Mouse (Mus musculus) olfactory bulb, adult 2 months (tissue): ENCODE data around the gene Clrn2. TPM values are rescaled to one million over a fixed set of nuclear protein-coding genes. Genes with fewer than 3 reads are reported as not detected.

ENCODE experiments used
- H3K27ac ChIP-seq: fragments of 200-500 bp; 2 replicates; pipeline ENCODE4 v1.5.1; 2012; ENCODE audit warnings: low read depth, low read length; ENCODE audit not compliant: insufficient read depth
- H3K4me1 ChIP-seq: fragments of 200-500 bp; 2 replicates; pipeline ENCODE4 v1.6.1; 2012; ENCODE audit warnings: low read length; ENCODE audit not compliant: control insufficient read depth, insufficient read depth
- H3K4me3 ChIP-seq: fragments of 200-500 bp; 2 replicates; pipeline ENCODE4 v1.5.1; 2012; ENCODE audit warnings: mild to moderate bottlenecking, low read depth, low read length, moderate library complexity; ENCODE audit not compliant: insufficient read depth
- CTCF ChIP-seq: fragments of 200-500 bp; IDR thresholded peaks from 2 replicates; pipeline ENCODE4 v1.5.1; 2012; ENCODE audit warnings: low read depth, mild to moderate bottlenecking, low read length, moderate library complexity; ENCODE audit not compliant: insufficient read depth
- POLR2A ChIP-seq: fragments of 200-500 bp; IDR thresholded peaks from 2 replicates; pipeline ENCODE4 v1.6.1; 2012; ENCODE audit warnings: mild to moderate bottlenecking, low read depth, low read length, moderate library complexity; ENCODE audit not compliant: insufficient read depth
- WGBS: fragments of 180-500 bp; shearing (Covaris S2); methylation state at CpG from one replicate; pipeline ENCODE4 v1.1.7; 2018; 5-methylcytosine and 5-hydroxymethylcytosine counted together
- polyA plus RNA-seq: library from polyadenylated mRNA; stranded (reverse); fragments of >200 nt; gene quantifications from 2 replicates; pipeline ENCODE4 v1.2.4, GENCODE M21; 2012; ENCODE audit warnings: low replicate concordance; ENCODE audit not compliant: missing spikeins, insufficient read depth, insufficient read length

Clrn2 gene
- polyA plus RNA-seq, 1 experiment: not detected

DNA sequence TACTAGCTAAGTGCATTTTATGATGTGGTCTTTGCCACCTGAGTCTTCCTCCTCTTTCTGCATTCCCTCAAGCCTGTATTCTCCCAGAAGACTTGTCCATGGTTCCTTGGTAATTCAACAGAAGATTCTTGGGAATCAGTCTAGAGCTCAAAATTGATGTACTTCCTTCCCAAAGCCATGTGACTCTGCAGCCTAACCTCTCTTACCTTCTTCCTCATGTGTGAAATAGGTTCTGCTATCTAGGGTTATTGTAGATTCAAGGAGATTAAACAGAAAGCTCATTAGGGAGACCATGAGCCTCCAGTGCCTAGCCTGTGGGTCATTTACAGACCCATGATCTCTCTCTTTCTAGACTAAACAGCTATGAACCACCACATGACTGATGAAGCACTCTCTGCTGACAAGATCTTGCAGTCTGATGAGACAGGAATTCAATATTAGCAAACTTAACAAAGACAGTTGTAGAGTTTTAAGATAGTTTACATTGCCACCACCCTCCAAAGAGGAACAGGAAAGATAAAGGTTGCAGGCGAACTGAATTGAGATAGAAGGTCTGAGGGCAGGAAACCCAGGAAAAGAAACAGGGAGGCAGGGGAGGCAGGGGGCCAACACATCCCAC lies 27.0 kb upstream of the Clrn2 start:
- Histone ChIP-seq H3K4me3 (no peak overlapping the region), H3K27ac (no peak overlapping the region), H3K4me1 (no peaks in the 10 kb centered on the region)
- no peak for TF ChIP-seq POLR2A
- no peak for TF ChIP-seq CTCF
- 91% methylated on average over 1 of the region's 1 CpGs for WGBS

- Histone ChIP-seq H3K4me3 (no peak overlapping the region), H3K27ac (no peak overlapping the region), H3K4me1 (no peaks in the 10 kb centered on the region)
- TF ChIP-seq CTCF (no peak), POLR2A (no peak)
- WGBS: 98% methylated on average over 7 of the region's 7 CpGs
These were observed 25.7 kb upstream of the Clrn2 start for GRCm38 (mm10) chr5:45427891-45428290.

DNA sequence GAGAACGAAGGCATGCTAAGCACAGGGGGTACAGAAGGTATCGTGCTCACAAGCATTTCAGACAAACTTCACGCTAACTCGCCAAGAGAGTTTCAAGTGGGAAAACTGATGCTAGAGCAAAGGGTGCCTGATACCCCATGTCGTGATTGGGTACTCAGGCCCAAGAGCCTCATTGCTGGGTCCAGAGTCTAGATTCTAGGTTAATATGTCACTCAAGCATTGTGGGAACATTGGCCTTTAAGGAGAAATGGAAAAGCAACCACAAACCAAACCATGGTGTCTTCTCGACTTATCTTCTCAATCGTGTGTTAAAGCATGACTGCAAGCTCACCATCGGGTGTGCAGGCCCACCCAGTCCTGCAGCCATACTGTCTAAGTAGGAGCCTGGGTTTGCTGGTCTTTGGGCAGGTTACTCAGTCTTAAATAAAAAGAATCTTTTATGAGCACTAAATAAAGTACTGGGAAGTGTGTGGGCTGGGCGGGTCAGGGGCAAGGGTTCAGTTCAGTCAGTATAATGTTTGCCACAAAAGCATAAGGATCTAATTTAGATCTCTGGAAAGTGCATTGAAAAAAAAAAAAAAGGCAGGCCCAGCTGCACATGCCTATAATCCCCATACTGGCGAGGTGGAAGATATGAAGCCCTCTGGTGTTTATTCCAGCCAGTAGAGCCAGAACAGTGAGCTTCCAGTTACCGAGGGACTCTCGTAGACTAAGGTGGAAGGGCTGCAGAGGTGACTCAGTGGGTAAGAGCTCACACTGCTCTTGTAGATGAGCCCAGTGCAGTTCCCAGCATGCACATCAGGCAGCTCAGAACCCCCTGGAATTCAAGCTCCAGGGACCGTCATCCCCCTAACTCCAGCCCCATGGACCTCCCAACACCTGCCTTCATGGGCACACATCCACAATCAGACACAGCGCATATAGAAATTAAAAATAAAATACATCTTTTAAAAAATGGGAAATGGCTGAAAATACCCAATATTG lies 17.3 kb upstream of the Clrn2 start:
- H3K4me3 ChIP-seq: no peak overlapping the region
- peaks cover 3% of the 10 kb centered on the region for H3K4me1 ChIP-seq
- no peak overlapping the region for H3K27ac ChIP-seq
- 91% methylated on average over 14 of the region's 14 CpGs for WGBS
- TF ChIP-seq POLR2A (no peak), CTCF (no peak)

- H3K4me3 ChIP-seq: no peak overlapping the region
- peaks cover 3% of the 10 kb centered on the region for H3K4me1 ChIP-seq
- WGBS: 65% methylated on average over 4 of the region's 4 CpGs
- no peak for TF ChIP-seq CTCF
- no peak for TF ChIP-seq POLR2A
- H3K27ac ChIP-seq: no peak overlapping the region
These were observed 15.7 kb upstream of the Clrn2 start for GRCm38 (mm10) chr5:45437826-45438225.

- no peak overlapping the region for H3K4me3 ChIP-seq
- WGBS: 78% methylated on average over 8 of the region's 8 CpGs
- peaks cover 3% of the 10 kb centered on the region for H3K4me1 ChIP-seq
- TF ChIP-seq POLR2A: no peak
- TF ChIP-seq CTCF: no peak
- no peak overlapping the region for H3K27ac ChIP-seq
These were observed 15.2 kb upstream of the Clrn2 start for GRCm38 (mm10) chr5:45438301-45438700.

DNA sequence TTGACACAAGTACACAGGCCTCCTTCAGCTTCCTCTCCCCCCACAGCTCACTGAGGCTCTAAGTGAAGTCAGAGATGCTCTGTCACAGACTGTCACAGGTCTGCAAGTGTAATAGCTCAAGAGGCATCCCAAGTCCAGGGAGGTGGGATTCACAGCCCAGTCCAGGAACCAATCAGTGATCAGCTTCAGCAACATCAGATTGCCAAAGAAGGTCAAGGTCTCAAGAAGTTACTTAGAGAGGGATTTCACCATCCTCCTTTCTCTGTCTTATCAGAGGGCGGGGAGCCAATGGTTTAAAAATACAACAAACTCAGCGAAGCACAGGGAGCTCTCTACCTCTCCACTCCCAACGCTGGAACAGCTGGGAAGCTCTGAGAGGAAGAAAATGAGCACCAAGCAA lies 12.4 kb upstream of the Clrn2 start:
- Histone ChIP-seq H3K4me3 (no peak overlapping the region), H3K4me1 (peaks cover 3% of the 10 kb centered on the region), H3K27ac (no peak overlapping the region)
- TF ChIP-seq POLR2A (no peak), CTCF (no peak)
- WGBS: 72% methylated on average over 3 of the region's 3 CpGs

GRCm38 (mm10) chr5:45441745-45442144 lies 11.8 kb upstream of the Clrn2 start:
- no peak overlapping the region for H3K4me3 ChIP-seq
- peaks cover 3% of the 10 kb centered on the region for H3K4me1 ChIP-seq
- 87% methylated on average over 3 of the region's 3 CpGs for WGBS
- H3K27ac ChIP-seq: no peak overlapping the region
- TF ChIP-seq CTCF (no peak), POLR2A (no peak)

DNA sequence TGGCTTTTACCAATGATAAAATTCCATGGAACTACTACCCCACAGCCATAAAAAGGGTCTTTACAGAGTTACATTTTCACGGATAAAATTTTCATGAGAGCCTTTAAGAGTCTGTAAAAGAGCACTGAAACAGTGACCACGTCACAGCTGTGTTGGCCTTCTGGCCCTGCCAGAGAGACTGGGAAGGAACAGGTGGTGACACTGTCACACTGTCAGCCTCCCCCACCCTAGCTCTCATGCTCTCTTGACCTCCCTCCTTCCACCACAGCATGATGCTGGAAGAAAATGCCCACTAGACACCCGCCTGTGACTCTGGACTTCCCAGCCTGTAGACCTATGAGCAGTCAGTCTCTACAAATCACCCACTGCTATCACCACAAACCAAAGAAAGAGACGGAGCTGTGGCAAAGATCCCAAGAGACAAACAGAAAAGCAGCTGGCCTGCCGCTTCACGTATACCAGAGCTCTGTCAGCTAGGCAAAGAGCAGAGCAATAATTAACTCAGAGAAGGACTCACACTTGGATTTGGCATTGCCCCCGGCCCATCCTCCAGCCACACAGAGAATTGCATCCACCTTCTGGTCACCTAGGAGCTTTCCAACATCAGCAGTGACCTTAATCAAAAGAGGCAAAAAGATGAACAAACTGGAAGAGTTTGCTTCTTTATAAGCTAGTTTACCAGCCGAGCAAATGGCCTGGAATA lies 9.3 kb upstream of the Clrn2 start:
- 81% methylated on average over 8 of the region's 8 CpGs for WGBS
- H3K4me1 ChIP-seq: peaks cover 10% of the 10 kb centered on the region; the same call in 1 of the 2 replicates

More for the DNA sequence above, 9.3 kb upstream of the Clrn2 start:
- no peak for TF ChIP-seq CTCF
- TF ChIP-seq POLR2A: no peak
- H3K27ac ChIP-seq: no peak overlapping the region
- no peak overlapping the region for H3K4me3 ChIP-seq
